Mouse (Mus musculus): ENCODE measurements at regions not wholly inside any gene's neighbourhood (a gene's known extent, or its start where the extent isn't known, plus 50 kb on each side); places are given as distances from the start of the nearest gene placed in this dataset.
A peak's percentile ranks its signal among the peaks of the same experiment; 100 is the strongest.

DNA sequence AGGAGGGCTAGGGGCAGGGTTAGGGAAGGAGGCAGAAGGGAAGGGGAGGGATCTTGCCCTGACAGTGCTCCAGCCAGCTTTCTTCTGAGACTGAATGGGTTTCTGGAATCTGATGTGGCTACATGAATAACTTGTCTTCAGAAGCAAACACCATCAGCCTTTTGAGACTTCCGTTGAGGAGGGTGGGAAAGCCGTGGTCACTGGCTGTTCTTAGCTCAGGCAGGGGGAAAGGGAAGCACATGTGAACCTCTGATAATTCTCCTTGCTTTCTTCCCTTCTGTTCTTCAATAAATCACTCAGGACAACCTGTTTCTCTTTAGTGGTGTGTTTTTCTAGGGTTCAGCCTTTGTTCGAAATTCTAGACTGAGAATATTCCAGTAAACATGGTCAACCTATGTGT, 148.9 kb downstream of the Bcl11a start:
- no peak for DNase-seq

DNA sequence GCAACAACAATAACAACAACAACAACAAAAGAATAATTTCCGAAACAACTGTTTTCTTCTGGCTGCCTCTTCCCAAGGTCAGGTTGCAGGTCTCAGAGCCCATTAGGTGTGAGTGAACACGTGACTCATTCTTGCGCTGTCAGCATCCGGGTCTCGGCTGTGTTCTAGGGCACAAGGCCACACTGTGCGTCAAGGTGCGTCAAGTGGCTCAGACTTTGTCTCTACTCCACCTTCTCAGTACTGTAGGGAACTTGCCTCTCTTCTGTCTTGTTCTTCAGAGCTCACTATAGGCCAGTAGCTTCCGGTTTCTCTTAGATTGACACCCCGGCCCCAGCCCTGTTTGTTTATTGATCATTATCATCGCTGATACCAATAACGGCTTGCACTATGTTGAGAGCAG, 155.5 kb downstream of the Bcl11a start:
- DNase-seq = no peak

DNA sequence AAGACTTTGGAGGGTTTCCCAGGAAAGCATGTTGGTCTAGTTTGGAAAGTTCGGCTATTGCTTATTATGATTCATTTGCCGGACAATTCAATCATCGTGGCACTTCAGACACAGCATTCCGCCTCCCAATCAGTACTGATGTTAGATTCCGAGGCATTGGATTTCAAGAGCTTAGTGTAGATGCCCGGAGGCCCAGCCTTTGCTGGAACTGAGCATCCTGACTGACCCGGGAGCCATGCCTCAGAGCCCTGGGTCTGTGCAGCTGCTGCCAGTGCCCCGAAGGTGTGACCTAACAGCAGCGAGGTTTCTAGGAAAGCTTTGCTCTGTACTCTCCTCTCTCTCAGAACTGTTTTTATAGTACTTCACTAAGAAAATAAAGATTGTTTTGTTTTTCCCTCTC, 156.0 kb downstream of the Bcl11a start:
- DNase-seq = no peak

DNA sequence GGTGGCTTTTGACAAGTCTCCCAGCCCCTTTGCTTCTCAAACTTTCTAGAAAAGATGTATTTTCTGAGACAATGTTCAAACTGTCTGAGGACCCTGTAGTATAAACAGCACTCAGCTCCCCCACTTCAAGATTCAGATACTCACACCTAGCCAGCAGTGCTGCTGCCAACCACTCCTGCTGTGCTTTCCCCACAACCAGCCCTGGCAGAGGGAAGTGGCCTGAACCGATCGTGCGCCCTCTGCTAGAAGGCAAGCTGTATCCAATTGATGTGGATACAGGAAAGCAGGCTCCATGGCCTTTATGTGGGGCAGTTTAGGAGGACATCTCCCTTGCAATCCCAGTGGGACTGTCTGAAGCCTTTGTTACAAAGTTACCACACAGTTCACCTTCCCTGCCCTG, 156.6 kb downstream of the Bcl11a start:
- no peak for DNase-seq

DNA sequence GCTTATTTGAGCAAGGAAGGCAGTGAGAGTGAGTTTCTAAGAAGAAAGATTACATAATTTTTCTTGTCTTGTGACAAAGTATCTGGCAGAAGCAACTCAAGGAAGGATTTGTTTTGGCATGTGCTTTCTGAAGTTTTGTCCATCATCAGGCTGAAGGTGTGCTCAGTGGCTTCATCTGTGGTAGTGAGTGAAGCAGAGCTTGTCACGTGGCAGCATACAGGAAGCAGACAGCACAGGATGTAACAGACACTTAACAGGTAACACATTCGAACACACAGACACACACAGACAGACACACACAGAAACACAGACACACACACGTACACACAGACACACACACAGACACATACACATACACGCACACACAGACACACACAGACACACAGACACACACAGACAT, 157.5 kb downstream of the Bcl11a start:
- no peak for DNase-seq

DNA sequence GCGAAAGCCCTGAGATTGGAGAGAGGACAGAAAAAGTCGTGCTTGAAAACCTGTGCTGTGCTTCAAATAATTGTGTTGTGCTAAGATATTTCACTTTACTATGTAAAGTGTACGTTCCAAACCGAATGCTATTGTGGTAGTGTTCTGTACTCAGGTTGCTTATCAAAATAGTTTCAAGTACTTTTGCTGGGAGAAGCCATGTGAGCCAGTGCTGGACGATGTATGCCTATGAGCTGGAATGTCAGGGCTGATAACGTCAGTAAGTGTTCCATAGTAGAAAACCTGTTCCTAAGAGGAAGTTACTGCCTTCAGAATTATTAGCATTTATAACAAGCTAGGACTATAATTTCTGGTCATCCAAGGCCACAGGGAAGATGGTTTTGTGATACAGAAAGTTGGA, 161.8 kb downstream of the Bcl11a start:
- DNase-seq = no peak

DNA sequence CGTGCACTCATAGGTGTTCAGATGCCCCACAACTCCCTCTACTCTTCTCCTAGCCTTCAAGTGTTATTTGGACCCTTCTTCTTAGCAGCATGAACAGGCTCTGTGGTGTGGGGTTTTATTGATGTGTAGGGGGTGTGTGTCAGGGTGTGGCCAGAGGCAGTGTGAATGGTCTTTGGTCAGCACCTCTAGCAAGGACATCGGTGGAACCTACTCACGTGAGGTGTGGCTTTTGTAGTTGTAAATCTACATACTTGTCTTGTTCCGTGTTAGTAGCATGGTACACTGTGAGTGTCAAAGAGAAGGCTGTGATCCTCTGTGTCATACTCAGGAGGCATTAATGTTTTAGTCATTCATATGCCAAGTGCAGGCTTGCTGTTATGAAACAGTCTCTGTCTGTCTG, 164.2 kb downstream of the Bcl11a start:
- DNase-seq = no peak

DNA sequence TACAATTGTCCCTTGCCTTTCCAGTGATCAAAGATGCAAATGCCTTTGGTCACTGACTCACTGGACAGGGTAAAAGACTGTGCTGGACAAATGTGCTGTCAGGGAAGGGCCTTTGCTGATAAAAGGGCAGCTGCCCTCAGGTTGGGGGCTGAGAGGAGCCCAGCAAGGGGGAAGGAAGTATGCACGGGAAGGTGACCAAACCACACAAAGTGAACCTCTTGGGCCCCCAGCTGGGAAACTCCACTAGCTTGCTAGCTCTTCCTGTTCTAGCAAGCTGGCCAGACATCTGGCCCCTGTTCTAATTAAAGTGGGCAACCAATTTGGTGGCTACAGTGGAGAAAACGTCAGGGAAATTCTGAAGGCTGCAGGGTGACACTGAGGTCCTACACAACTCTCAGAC, 165.0 kb downstream of the Bcl11a start:
- no peak for DNase-seq

DNA sequence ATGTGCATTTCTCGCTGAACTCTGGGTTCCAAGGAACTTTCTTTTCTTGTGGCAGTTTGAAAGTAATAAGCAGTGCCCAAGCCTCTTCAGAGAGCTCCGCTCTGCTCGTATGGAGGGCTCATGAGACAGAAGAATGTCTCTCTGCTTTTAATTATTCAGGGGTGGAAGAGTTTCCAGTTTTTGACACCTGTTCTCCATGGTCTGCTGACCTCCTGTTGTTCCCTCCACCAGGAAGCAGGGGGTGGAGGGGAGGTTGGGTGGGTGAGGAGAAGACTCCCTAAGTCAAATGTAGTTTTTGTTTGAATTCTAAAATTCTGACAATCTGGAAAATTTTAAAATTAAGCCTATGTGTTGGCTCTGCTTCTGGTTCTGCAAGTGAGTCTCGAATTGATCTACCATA, 167.5 kb downstream of the Bcl11a start:
- no peak for DNase-seq

DNA sequence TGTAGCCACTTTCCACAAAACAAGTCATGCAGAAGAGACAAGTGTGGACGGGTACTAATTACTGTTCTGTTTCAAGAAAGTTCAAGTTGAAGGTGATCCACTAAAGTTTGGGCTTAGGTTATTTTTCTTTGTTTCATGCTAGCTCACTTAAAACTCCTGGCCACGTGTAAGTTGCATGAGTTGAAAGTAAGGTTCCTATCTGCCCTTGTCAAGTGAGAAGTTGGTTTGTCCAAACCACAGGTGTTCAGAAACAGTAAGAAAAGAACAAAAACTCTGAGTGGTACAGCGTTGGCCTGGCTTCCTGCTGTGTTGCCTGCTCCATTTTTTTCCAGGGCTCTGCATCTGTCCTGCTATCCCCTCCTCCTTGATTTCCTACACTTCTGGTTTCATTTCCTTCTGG, 168.5 kb downstream of the Bcl11a start:
- DNase-seq = no peak

DNA sequence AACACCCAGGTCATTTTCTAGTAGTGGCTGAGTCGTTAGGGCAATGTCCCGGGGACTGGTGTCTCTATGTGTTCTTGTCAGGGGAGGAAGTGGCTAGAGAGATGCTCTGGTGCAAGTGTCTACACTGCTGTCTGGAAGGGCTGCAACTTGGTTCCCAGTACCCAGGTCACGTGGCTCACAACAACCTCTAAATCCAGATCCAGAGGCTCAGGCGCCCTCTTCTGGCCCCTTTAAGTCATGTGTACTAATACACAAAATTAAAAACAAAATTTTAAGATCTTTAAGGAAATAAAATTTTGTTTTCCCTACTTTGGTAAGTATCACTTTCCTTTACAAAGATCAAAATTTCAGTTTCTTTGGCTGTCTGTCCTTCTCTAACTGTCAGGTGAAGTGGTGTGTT, 169.4 kb downstream of the Bcl11a start:
- no peak for DNase-seq

DNA sequence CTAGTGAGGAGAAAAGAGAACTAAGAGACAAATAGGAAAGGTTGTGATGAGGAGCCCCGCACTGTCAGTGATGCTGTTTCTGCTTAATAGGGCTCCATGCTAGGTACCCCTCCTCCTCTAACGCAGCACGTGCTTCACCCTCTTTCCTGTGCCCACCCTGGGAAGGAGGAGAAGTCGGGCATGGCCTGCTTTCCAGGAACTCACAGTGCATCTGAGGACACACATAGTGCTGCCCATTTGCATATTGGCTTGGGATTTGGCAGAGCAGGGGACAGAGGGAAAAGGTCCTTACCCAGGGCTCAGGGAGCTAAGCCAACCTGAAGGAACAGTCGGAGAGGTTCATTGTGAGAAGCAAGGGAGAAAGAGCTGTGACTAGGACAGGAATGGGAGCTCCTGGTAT, 173.7 kb downstream of the Bcl11a start:
- no peak for DNase-seq

DNA sequence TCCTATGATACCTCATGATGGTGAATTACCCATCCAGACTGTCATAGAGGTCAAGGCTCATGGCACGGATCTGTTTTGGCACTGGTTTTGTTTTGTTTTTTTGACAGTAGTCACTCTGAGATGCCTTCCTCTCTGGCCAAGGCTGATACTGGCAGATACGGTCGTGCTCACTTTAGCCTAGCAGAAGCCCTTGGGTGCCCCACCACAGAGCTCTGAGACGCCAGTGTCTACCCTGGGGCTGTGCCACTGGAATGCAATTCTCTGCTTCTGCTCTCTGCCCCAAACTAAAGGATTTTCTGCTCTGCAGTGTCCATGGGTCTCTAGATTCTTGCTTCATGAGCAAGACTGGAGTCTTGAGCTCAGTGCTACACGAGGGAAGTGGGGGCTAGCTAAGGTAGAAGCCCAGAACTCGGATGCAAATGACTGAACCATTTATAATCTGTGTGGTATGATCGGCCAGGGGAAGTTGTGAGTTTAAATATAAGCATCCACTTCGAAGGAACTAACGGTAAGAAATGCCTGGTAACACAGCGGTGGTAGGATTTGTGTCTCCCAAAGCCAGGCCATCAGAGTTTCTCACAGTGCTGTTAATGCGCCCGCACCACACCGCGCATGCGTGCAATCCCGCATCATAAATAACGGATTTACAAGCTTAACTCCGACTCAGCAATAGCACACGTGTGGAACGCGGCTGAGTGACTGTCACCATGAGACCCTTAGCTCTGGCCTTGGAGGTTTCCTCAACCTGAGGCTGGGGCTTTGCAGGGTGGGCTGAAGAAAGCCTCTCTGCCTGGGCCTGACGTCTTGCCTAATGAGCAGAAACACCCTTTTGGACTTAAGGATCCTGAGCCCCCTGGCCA, 177.6 kb downstream of the Bcl11a start:
- DNase-seq = no peak

DNA sequence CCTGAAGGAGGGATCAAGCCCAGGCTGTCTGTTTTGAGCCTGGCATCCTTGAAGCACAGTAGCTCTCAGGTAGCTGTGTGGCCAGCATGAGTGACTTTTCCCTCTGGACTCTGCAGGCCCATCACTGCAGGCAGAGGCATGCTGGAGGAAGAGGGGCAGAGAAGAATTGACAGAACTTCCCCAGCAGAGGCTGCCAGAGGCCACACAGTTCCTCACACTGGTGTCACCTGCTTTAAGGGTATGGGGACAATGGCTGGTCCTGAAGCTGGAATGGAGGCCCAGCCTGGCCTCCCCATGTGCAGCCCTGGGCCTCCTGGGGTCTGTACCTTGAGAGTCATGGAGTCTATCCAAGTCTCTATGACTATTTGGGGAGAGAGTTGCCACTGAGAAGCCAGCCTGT, 179.9 kb downstream of the Bcl11a start:
- DNase-seq = no peak

DNA sequence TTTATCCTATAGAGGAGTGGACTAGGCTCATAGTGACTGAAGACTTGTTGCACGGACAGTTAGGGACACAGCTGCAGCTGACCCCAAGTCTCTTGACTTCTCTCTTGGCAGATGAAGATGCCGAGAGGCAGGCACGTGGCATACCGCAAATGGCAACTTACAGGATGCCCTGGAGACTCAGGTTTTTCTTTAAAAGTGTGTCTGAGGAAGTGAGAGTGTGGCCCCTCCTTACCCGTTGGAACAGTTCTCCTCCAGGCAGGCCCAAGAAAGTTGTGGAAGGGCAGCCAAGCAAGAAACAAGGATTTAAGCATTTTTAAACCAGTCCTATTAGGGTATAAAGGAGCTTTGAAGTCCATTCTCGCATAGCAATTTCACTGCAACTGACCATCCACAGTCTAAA, 180.5 kb downstream of the Bcl11a start:
- DNase-seq = no peak

DNA sequence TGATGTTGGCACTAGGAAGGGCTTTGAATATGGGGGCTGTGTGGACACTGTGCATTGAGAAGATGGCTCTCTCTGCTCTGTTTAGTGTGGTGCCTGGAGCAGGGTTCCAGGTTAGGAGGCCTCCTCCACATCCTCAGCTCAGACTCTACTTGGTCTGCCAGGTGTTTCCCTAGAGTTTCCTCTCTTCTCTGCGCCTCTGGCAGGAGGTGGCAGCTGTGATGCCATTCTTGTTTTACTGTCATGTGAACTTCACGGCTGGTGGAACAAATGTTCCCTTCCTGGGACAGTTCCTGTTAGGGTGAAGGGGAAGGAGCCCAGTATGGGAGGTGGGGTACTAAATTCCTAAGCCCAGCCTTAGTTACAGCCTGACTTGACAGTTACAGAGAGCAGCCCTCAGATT, 181.8 kb downstream of the Bcl11a start:
- DNase-seq = no peak

DNA sequence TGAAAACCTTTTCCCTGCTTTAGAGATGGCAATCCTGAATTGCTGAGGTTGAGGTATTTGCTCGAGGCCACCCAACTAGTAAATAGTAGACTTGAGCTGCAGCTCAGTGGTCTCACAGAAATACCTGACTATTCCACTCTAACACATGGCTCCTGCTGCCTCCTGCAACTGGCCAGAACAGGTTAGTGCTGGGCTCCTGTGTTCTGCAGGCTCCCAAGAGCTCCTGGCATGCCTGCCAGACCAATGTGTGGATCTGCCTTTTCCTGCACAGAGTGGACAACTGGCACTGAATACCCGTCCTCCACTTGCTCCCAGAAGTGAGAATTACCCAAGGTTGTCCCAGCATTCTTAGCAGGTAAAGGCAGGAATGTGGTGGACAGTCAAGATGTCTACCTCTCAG, 191.2 kb downstream of the Bcl11a start:
- no peak for DNase-seq

DNA sequence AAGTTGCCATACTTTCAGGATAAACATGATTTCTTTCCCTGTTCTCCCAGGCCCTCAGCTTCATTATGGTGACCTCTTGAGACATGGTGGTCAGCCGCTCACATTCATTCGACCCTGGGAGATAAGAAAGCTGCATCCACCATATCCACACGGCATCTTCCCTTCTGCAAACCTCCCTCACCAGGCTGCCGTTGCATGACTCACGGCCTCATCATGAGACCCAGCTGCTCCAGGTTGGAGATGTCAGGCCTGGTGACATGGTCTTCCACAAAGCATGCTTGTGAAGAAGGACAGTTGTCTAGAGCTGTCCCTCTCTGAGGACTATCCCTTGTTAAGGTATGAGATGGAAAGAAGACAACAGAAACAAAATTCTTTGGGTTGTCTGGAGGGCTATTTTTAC, 203.8 kb downstream of the Bcl11a start:
- DNase-seq = no peak

DNA sequence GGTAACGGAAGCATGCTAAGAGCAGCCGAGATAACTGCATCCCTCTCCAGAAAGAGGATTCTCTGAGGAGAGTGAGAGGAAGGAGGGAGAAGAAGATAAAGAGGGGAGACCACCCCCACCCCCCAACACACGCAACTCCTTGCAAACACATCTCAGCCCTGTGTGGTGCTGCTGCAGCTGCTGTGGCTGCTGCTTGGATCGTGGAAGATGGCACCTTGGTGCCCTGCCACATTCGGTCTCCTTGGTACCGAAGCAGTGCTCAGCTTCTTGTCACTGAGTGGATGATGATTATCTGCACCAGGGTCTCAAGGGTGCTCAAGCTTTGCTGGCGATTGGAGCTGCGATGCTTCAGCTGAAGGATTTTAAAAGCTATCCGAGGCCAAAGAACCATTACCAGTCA, 204.7 kb downstream of the Bcl11a start:
- DNase-seq = no peak

DNA sequence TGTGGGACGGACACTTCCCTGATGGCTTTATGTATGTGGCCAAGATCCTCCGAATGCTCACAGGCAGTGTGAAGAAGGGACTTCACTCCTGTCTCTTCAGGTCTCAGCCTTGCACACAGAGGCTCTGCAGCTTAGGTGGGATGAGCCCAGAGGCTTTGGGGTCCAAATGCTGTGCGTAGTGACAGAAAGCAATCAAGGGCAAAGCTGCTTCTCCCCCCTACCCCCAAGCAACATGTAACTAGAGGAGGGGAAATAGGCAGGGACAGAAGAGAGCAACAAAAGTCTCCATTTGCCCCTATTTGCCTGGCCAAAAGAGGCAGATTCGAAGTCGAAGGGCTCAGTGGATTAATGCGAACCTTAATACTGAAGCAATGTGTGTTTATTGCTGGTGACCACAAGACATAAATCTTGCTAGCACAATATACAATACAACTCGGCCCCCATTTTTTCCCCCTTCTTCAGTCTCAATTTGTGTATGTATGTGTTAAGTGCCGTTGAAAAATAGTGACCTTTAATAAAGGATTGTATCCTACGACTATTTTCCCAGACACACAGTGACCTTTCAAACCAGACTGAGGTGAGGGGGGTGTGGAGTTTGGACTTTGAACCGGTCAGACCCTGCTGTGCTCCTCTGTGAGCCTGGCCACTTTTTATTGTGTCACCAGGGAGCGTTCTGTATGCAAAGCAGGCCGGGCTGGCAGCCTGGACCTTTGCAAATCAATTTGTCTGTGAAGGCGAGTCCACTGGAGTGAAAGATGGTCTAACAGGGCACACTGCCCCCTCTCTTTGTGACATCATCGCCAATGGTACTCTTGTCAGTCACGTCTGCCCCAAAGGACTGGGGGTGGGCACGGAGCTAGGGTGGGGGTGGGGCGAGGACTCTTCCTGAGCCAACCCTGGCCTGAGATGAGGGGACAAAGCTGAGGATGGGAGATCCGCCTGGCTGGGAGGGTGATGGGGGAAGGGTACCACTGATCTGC, 208.6 kb downstream of the Bcl11a start:
- DNase-seq = no peak

DNA sequence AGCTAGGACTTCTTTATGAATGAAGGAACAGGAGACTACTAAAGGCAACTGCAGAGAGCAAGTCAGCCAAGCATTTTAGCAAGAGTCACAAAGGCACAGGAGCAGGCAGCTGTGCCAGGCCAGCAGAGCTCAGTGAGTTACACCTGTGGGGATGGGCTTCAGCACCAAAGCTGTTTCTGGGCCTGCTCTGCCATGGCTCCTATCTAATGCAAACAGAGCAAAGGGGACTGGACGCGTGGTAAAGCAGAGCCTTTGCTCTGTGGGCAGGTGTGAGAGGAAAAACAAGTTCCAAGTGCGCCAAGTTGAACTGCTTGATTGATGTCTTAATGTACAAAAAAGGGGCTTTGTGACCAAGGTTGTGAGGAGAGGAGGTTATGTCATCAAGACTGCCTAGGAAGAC, 215.4 kb downstream of the Bcl11a start:
- DNase-seq = no peak

DNA sequence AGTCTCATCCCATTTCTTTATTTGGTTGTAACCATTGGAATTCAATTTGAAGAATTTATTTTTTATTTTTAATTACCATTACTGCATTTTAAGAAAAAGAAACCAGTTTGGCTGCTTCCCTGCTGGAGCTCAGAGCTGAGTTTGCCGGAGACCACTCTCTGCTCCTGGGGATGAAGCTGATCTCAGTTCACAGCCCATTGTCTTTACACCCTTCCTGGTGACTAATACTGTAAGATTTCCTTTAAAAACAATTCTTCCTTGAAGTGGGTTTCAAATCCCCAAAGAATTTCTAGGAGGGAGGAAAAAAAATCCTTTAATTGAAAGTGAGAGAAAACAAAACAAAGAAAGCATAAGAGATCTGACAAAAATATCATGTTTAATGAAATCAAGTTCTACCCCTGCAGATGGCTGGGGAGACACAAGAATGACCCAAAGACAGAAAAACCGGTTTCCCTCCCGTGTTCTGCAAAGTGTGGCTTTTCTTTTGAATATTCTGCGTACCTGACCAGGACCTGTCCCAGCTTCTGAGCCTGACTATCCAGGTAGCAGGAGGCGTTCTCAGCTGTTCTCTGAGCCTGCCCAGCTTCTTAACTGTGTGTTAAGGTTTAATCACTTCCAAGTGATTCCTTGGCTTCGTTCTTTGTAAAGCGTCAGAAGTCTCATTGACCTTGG, 216.1 kb downstream of the Bcl11a start:
- no peak for DNase-seq

DNA sequence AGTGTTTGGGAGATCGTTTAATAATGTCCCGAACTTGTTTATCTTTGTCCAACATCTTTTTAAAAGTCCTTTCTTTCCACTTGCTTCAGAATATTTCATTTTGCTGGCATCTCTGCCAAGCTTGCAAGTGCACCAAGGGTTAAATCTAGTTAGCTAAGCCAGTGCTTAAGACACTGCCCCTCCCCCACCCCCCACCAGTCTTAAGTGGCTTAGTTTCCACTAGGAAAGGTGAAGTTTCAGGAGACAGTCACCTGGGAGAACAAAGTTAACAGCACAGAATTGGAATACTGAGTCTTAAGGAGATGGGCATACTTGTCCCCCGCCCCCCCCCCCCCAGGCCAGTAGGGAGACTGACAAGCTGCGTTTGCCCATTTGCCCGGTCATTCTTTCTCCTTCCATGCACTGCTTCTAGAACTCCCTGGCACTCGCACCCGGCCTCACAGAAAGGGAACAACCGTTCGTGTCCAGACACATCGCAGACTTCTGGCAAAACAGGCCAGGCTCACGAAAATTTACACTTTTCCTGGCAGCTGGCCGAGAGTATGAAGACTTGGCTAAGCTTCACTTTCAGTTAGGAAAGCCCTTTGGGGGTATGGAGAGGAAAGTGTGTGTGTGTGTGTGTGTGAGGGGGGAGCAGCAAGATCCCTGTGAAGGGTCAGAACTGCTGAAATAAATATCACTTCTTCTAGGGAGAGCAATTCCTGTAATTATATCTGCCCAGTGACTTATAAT, 219.2 kb downstream of the Bcl11a start:
- DNase-seq = peak; percentile 35

Measured in lung, postnatal 10 days (tissue).